Mouse (Mus musculus): Measurements from ENCODE around the gene Emp1. TPM values are rescaled to one million over a fixed set of nuclear protein-coding genes. Genes with fewer than 3 reads are reported as not detected.

The Emp1 gene
- total RNA-seq (2023): 47.6 and 51.9 TPM in 2 replicates

GRCm38 (mm10) chr6:135362459-135363159, at the start of gene Emp1:
Gene Emp1, plus strand, starts transcription at chr6:135362545.

Other genes starting within 250 kb of the Emp1 start
- gene Gprc5d, start 244.3 kb upstream of the Emp1 start, total RNA-seq (2023): not detected in 2 replicates
- 4.4 and 4.9 TPM in 2 replicates for gene Fam234b, start 164.6 kb upstream of the Emp1 start, total RNA-seq (2023)
- 12.8 and 15.9 TPM in 2 replicates for gene Hebp1, start 164.5 kb upstream of the Emp1 start, total RNA-seq (2023)
- gene Gsg1, start 108.2 kb upstream of the Emp1 start, total RNA-seq (2023): 0.61 TPM in 1 of 2 replicates, not detected in the other
- not detected in 2 replicates for gene Pbp2, start 52.1 kb upstream of the Emp1 start, total RNA-seq (2023)